Mouse (Mus musculus): ENCODE measurements around the gene Arel1. TPM values are rescaled to one million over a fixed set of nuclear protein-coding genes. Genes with fewer than 3 reads are reported as not detected.

Arel1 gene
- polyA plus RNA-seq, 1 experiment from 2014 or later, result 14.6 TPM

- no peaks in the 10 kb centered on the region for H3K9me3 ChIP-seq (replicated peaks)
- no peaks in the 10 kb centered on the region for H3K4me1 ChIP-seq (replicated peaks)
- H3K36me3 ChIP-seq (replicated peaks), result no peaks in the 10 kb centered on the region
- no peak overlapping the region for H3K27ac ChIP-seq (replicated peaks)
- H3K4me2 ChIP-seq, result no peak overlapping the region
- peaks cover 4% of the 10 kb centered on the region for H3K27me3 ChIP-seq
- H3K9ac ChIP-seq, result no peak overlapping the region
- WGBS (ENCODE audit: insufficient replicate concordance), result 45% methylated on average over 7 of the region's 7 CpGs
- ATAC-seq (ENCODE audit: insufficient read depth), result no peak
- no peak overlapping the region for H3K4me3 ChIP-seq (replicated peaks)
These were observed 66.3 kb downstream of the Arel1 start for GRCm38 (mm10) chr12:84904399-84904798.

GRCm38 (mm10) chr12:84900317-84900716, 70.4 kb downstream of the Arel1 start:
- 63% methylated on average over 7 of the region's 7 CpGs for WGBS (ENCODE audit: insufficient replicate concordance)
- no peak overlapping the region for H3K4me3 ChIP-seq (replicated peaks)
- H3K4me1 ChIP-seq (replicated peaks), result no peaks in the 10 kb centered on the region
- H3K27ac ChIP-seq (replicated peaks), result no peak overlapping the region
- no peaks in the 10 kb centered on the region for H3K36me3 ChIP-seq (replicated peaks)
- H3K9ac ChIP-seq, result no peak overlapping the region
- no peaks in the 10 kb centered on the region for H3K9me3 ChIP-seq (replicated peaks)
- H3K4me2 ChIP-seq, result no peak overlapping the region
- no peak for ATAC-seq (ENCODE audit: insufficient read depth)
- peaks cover 8% of the 10 kb centered on the region for H3K27me3 ChIP-seq

- H3K9ac ChIP-seq, result no peak overlapping the region
- WGBS (ENCODE audit: insufficient replicate concordance), result 30% methylated on average over 5 of the region's 5 CpGs
These were observed 73.4 kb downstream of the Arel1 start for GRCm38 (mm10) chr12:84897322-84897721.

GRCm38 (mm10) chr12:84896235-84896634, 74.5 kb downstream of the Arel1 start:
- no peak for ATAC-seq (ENCODE audit: insufficient read depth)
- Histone ChIP-seq H3K9me3 (replicated peaks) (no peaks in the 10 kb centered on the region), H3K9ac (no peak overlapping the region), H3K27ac (replicated peaks) (no peak overlapping the region), H3K4me2 (no peak overlapping the region), H3K27me3 (peaks cover 23% of the 10 kb centered on the region), H3K4me1 (replicated peaks) (no peaks in the 10 kb centered on the region), H3K36me3 (replicated peaks) (no peaks in the 10 kb centered on the region), H3K4me3 (replicated peaks) (no peak overlapping the region)
- WGBS (ENCODE audit: insufficient replicate concordance), result 74% methylated on average over 6 of the region's 6 CpGs

More at GRCm38 (mm10) chr12:84897322-84897721, 73.4 kb downstream of the Arel1 start:
- H3K9me3 ChIP-seq (replicated peaks), result no peaks in the 10 kb centered on the region
- no peak for ATAC-seq (ENCODE audit: insufficient read depth)
- H3K27ac ChIP-seq (replicated peaks), result no peak overlapping the region
- no peaks in the 10 kb centered on the region for H3K4me1 ChIP-seq (replicated peaks)
- H3K36me3 ChIP-seq (replicated peaks), result no peaks in the 10 kb centered on the region
- H3K27me3 ChIP-seq, result peaks cover 19% of the 10 kb centered on the region
- no peak overlapping the region for H3K4me2 ChIP-seq
- H3K4me3 ChIP-seq (replicated peaks), result no peak overlapping the region

- H3K4me3 ChIP-seq (replicated peaks), result no peak overlapping the region
- H3K27me3 ChIP-seq, result peaks cover 28% of the 10 kb centered on the region
- no peaks in the 10 kb centered on the region for H3K36me3 ChIP-seq (replicated peaks)
- no peak overlapping the region for H3K27ac ChIP-seq (replicated peaks)
- no peaks in the 10 kb centered on the region for H3K9me3 ChIP-seq (replicated peaks)
- no peak overlapping the region for H3K9ac ChIP-seq
- no peaks in the 10 kb centered on the region for H3K4me1 ChIP-seq (replicated peaks)
- no peak for ATAC-seq (ENCODE audit: insufficient read depth)
- 45% methylated on average over 9 of the region's 9 CpGs for WGBS (ENCODE audit: insufficient replicate concordance)
- no peak overlapping the region for H3K4me2 ChIP-seq
These were observed 76.8 kb downstream of the Arel1 start for GRCm38 (mm10) chr12:84893648-84894628.

- Histone ChIP-seq H3K4me2 (no peak overlapping the region), H3K27ac (replicated peaks) (no peak overlapping the region), H3K36me3 (replicated peaks) (no peaks in the 10 kb centered on the region), H3K9me3 (replicated peaks) (no peaks in the 10 kb centered on the region), H3K27me3 (peaks cover 23% of the 10 kb centered on the region; the same call in 1 of the 2 replicates), H3K9ac (no peak overlapping the region), H3K4me1 (replicated peaks) (no peaks in the 10 kb centered on the region), H3K4me3 (replicated peaks) (no peak overlapping the region)
- 66% methylated on average over 15 of the region's 15 CpGs for WGBS (ENCODE audit: insufficient replicate concordance)
- no peak for ATAC-seq (ENCODE audit: insufficient read depth)
These were observed 80.4 kb downstream of the Arel1 start for GRCm38 (mm10) chr12:84890289-84890688.

GRCm38 (mm10) chr12:84885107-84885876, 85.4 kb downstream of the Arel1 start:
- Histone ChIP-seq H3K4me3 (replicated peaks) (no peak overlapping the region), H3K27ac (replicated peaks) (no peak overlapping the region), H3K4me2 (no peak overlapping the region), H3K36me3 (replicated peaks) (no peaks in the 10 kb centered on the region), H3K27me3 (peaks cover 23% of the 10 kb centered on the region), H3K4me1 (replicated peaks) (no peaks in the 10 kb centered on the region), H3K9me3 (replicated peaks) (no peaks in the 10 kb centered on the region), H3K9ac (no peak overlapping the region)
- no peak for ATAC-seq (ENCODE audit: insufficient read depth)
- WGBS (ENCODE audit: insufficient replicate concordance), result 52% methylated on average over 11 of the region's 11 CpGs

GRCm38 (mm10) chr12:84884423-84885076, 86.2 kb downstream of the Arel1 start:
- Histone ChIP-seq H3K4me3 (replicated peaks) (no peak overlapping the region), H3K36me3 (replicated peaks) (no peaks in the 10 kb centered on the region), H3K27me3 (peaks cover 25% of the 10 kb centered on the region), H3K4me1 (replicated peaks) (no peaks in the 10 kb centered on the region), H3K4me2 (no peak overlapping the region), H3K9me3 (replicated peaks) (no peaks in the 10 kb centered on the region), H3K9ac (no peak overlapping the region), H3K27ac (replicated peaks) (no peak overlapping the region)
- 66% methylated on average over 7 of the region's 7 CpGs for WGBS (ENCODE audit: insufficient replicate concordance)
- no peak for ATAC-seq (ENCODE audit: insufficient read depth)

GRCm38 (mm10) chr12:84882796-84883195, 87.9 kb downstream of the Arel1 start:
- 66% methylated on average over 4 of the region's 4 CpGs for WGBS (ENCODE audit: insufficient replicate concordance)
- Histone ChIP-seq H3K27me3 (peaks cover 41% of the 10 kb centered on the region), H3K36me3 (replicated peaks) (no peaks in the 10 kb centered on the region), H3K27ac (replicated peaks) (no peak overlapping the region), H3K4me1 (replicated peaks) (no peaks in the 10 kb centered on the region), H3K4me3 (replicated peaks) (no peak overlapping the region), H3K9ac (no peak overlapping the region), H3K4me2 (no peak overlapping the region), H3K9me3 (replicated peaks) (no peaks in the 10 kb centered on the region)
- no peak for ATAC-seq (ENCODE audit: insufficient read depth)

- ATAC-seq (ENCODE audit: insufficient read depth), result no peak
- Histone ChIP-seq H3K9me3 (replicated peaks) (no peaks in the 10 kb centered on the region), H3K27ac (replicated peaks) (no peak overlapping the region), H3K4me1 (replicated peaks) (peaks cover 18% of the 10 kb centered on the region), H3K27me3 (peaks cover 69% of the 10 kb centered on the region), H3K36me3 (replicated peaks) (no peaks in the 10 kb centered on the region), H3K4me2 (no peak overlapping the region), H3K4me3 (replicated peaks) (no peak overlapping the region), H3K9ac (no peak overlapping the region)
- WGBS (ENCODE audit: insufficient replicate concordance), result 61% methylated on average over 11 of the region's 11 CpGs
These were observed 90.6 kb downstream of the Arel1 start for GRCm38 (mm10) chr12:84880091-84880490.

All from liver, embryonic 15.5 days (tissue).